Mouse (Mus musculus) myocyte (in vitro differentiated cells): Measurements from ENCODE around the gene Grrp1. TPM values are rescaled to one million over a fixed set of nuclear protein-coding genes. Genes with fewer than 3 reads are reported as not detected.

Experiments
- H3K27me3 ChIP-seq: one replicate; pipeline ENCODE4 v1.6.1; 2011; ENCODE audit not compliant: control insufficient read depth, insufficient read depth, insufficient read length
- H3K36me3 ChIP-seq: one replicate; pipeline ENCODE4 v1.6.1; 2011; ENCODE audit not compliant: control insufficient read depth, insufficient read depth
- H3K4me2 ChIP-seq: one replicate; pipeline ENCODE4 v1.6.1; 2011; ENCODE audit warnings: low read depth, control low read depth
- H3K4me3 ChIP-seq: one replicate; pipeline ENCODE4 v1.5.1; 2011; ENCODE audit warnings: mild to moderate bottlenecking, control low read depth, moderate library complexity
- H3K79me2 ChIP-seq: one replicate; pipeline ENCODE4 v1.6.1; 2011; ENCODE audit not compliant: control insufficient read depth, insufficient read depth
- H3ac ChIP-seq: one replicate; pipeline ENCODE4 v1.6.1; 2011; ENCODE audit not compliant: control insufficient read depth, insufficient read length
- CEBPB ChIP-seq: IDR thresholded peaks from 2 replicates; pipeline ENCODE4 v1.6.1; 2011; ENCODE audit warnings: mild to moderate bottlenecking, moderate library complexity; ENCODE audit not compliant: poor library complexity, insufficient read depth, severe bottlenecking
- E2F4 ChIP-seq: IDR thresholded peaks from one replicate; pipeline ENCODE4 v1.6.1; 2011; ENCODE audit warnings: mild to moderate bottlenecking, control low read depth, moderate library complexity; ENCODE audit not compliant: insufficient read depth
- MAX ChIP-seq: IDR thresholded peaks from one replicate; pipeline ENCODE4 v1.6.1; 2011; ENCODE audit warnings: low read depth, mild to moderate bottlenecking, control low read depth
- MYOD1 ChIP-seq, 3 experiments: IDR thresholded peaks; one replicate each; pipeline ENCODE4 v1.6.1; 2011; ENCODE audit warnings: control low read depth in 2 of 3, low read depth in 2 of 3, mild to moderate bottlenecking in 2 of 3, moderate library complexity in 1 of 3; ENCODE audit not compliant: insufficient read length in 2 of 3, control insufficient read depth in 1 of 3
- MYOG ChIP-seq, 3 experiments: IDR thresholded peaks; one replicate each; pipeline ENCODE4 v1.6.1; 2011; ENCODE audit warnings: control low read depth in 2 of 3, low read depth in 2 of 3, mild to moderate bottlenecking in 2 of 3; ENCODE audit not compliant: insufficient read length in 2 of 3, control insufficient read depth in 1 of 3, insufficient read depth in 1 of 3
- POLR2A ChIP-seq: IDR thresholded peaks from one replicate; pipeline ENCODE4 v1.6.1; 2011; ENCODE audit warnings: low read depth, mild to moderate bottlenecking, control low read depth, moderate library complexity; ENCODE audit not compliant: insufficient read length
- POLR2AphosphoS2 ChIP-seq: IDR thresholded peaks from one replicate; pipeline ENCODE4 v1.6.1; 2011; ENCODE audit warnings: low read depth, control low read depth; ENCODE audit not compliant: insufficient read length
- REST ChIP-seq: IDR thresholded peaks from one replicate; pipeline ENCODE4 v1.6.1; 2011; ENCODE audit warnings: mild to moderate bottlenecking, control low read depth, moderate library complexity; ENCODE audit not compliant: insufficient read depth, insufficient read length
- SRF ChIP-seq: IDR thresholded peaks from one replicate; pipeline ENCODE4 v1.6.1; 2011; ENCODE audit warnings: low read depth; ENCODE audit not compliant: control insufficient read depth, insufficient read length
- TCF12 ChIP-seq: IDR thresholded peaks from one replicate; pipeline ENCODE4 v1.6.1; 2011; ENCODE audit warnings: mild to moderate bottlenecking, control low read depth; ENCODE audit not compliant: poor library complexity, insufficient read depth, severe bottlenecking
- TCF3 ChIP-seq: IDR thresholded peaks from one replicate; pipeline ENCODE4 v1.6.1; 2011; ENCODE audit warnings: low read depth, control low read depth; ENCODE audit not compliant: insufficient read length
- USF1 ChIP-seq: IDR thresholded peaks from one replicate; pipeline ENCODE4 v1.6.1; 2011; ENCODE audit warnings: low read depth, mild to moderate bottlenecking, control low read depth, moderate library complexity
- polyA plus RNA-seq: library from polyadenylated mRNA; unstranded; fragments of >200 nt; fragmentation: generic; extraction: Trizol; gene quantifications from one replicate; pipeline ENCODE4 v1.2.1, GENCODE M21; 2012; ENCODE audit warnings: missing spikeins

Gene Grrp1
- polyA plus RNA-seq = 0.17 TPM

DNA sequence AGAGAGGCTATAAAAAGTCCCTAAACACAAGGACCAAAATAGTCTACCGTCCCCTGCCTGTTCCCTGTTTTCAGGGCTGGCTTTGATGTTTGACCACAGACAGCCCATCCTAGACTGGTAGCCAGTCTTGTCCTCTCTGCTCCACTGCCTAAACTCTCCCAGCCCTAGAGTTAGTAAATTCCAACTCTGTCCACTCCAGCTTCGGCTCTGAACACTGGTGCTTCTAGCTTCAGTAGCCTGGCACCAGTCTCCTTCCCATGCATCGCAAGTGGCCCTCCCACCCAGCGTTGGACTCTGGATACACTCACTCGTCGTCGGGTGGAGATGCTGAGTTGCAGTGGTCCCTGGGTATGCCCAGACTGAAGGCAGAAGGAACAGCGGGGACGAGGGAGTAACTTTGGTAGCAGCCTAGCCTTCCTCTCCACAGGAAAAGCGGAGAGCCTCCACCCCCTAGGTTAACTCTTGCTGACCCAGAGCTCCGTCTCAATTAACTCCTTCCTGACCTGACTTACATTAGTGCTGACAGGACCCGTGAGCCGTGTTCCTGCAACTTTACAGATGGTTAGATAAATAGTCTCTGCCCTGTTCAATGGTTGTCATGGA lies at the start of gene Grrp1:
Gene Grrp1, minus strand, starts transcription at position 385 of the 603 bp plus-strand sequence.
- Histone ChIP-seq H3K79me2 (no peaks in the 10 kb centered on the region), H3K36me3 (no peaks in the 10 kb centered on the region), H3K4me3 (no peak within 1 kb of the TSS), H3K27me3 (peaks cover 57% of the 10 kb centered on the region), H3K4me2 (peak within 1 kb of the TSS; percentile 32), H3ac (no peak within 1 kb of the TSS)
- TF ChIP-seq SRF = no peak
- TF ChIP-seq POLR2A = no peak
- TF ChIP-seq POLR2AphosphoS2 = no peak
- no peak for TF ChIP-seq CEBPB
- no peak for TF ChIP-seq TCF3
- no peak for TF ChIP-seq USF1
- no peak for TF ChIP-seq MAX
- no peak for TF ChIP-seq TCF12
- TF ChIP-seq MYOD1 (IDR thresholded peaks at IDR 0.05; ENCODE audit: control insufficient read depth in 1 of 3, insufficient read length in 2 of 3, low read depth in 2 of 3) = no peak
- TF ChIP-seq E2F4 = no peak
- TF ChIP-seq REST = no peak
- TF ChIP-seq MYOG (IDR thresholded peaks at IDR 0.05; ENCODE audit: control insufficient read depth in 1 of 3, insufficient read depth in 1 of 3, insufficient read length in 2 of 3, low read depth in 2 of 3) = no peak

DNA sequence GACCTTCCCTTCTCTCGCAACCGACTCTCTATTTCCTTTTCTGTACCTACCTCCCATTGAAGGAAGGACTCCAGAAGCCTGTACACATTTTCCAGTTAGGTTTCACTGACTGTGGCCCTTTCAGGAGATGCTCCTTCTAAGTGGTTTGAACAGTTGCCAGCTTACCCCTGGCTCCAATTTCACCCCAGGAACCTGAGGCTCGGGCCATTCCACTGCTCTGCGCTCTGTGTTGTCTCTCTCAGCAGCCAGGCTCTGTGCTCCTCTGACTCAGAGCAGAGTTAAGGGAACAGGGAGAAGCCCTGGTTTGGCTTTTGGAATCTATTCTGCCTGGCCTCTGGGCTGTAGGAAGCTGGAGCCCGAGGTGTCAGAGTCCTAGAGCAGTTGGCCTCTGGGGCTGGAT lies 48.2 kb upstream of the Grrp1 start:
- Histone ChIP-seq H3K4me3 (no peak overlapping the region), H3ac (no peak overlapping the region)
- no peak for TF ChIP-seq USF1
- TF ChIP-seq CEBPB = no peak

DNA sequence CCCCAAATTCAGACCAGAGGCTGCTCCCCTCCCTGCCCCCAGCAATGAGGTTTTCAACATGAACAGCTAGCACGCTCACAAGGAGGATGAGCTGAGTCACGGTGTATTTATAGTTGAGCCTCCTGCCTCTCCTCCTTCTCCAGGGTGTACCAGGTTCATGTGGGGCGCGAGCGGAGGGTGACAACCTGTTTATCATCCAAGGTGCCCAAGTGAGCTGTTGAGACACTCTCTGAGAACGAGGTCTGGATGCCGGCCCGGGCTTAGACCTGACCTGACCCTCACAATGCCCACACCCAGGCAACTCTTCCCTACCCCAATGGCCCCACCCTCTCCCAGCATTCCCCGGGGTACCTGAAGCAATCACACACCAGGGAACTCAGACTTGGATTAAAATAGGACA lies 46.4 kb upstream of the Grrp1 start:
- H3K4me2 ChIP-seq = no peak overlapping the region
- TF ChIP-seq MAX = no peak
- no peak for TF ChIP-seq SRF
- no peak for TF ChIP-seq USF1
- no peak for TF ChIP-seq CEBPB
- H3K36me3 ChIP-seq = no peaks in the 10 kb centered on the region
- no peaks in the 10 kb centered on the region for H3K79me2 ChIP-seq
- H3ac ChIP-seq = no peak overlapping the region
- H3K27me3 ChIP-seq = no peaks in the 10 kb centered on the region
- H3K4me3 ChIP-seq = no peak overlapping the region

More for the DNA sequence above, 48.2 kb upstream of the Grrp1 start:
- Histone ChIP-seq H3K79me2 (no peaks in the 10 kb centered on the region), H3K36me3 (no peaks in the 10 kb centered on the region), H3K27me3 (no peaks in the 10 kb centered on the region), H3K4me2 (no peak overlapping the region)

DNA sequence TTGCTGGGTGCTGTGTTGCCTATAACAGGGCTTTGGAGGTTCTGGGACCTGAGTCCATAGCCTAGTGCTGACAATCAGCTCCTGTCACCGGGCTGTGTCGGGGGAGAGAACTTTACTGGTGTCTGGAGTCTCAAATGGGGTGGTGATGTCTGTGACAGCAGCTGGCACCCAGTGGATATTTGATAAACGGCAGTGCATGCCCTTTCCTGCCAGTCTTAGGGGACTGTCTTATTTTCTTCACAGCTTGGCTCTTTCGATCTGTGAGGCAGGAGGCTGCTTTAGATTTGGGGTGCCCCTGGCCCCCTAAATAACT lies 45.5 kb upstream of the Grrp1 start:
- H3K4me3 ChIP-seq = no peak overlapping the region
- no peak overlapping the region for H3ac ChIP-seq
- no peak overlapping the region for H3K4me2 ChIP-seq

DNA sequence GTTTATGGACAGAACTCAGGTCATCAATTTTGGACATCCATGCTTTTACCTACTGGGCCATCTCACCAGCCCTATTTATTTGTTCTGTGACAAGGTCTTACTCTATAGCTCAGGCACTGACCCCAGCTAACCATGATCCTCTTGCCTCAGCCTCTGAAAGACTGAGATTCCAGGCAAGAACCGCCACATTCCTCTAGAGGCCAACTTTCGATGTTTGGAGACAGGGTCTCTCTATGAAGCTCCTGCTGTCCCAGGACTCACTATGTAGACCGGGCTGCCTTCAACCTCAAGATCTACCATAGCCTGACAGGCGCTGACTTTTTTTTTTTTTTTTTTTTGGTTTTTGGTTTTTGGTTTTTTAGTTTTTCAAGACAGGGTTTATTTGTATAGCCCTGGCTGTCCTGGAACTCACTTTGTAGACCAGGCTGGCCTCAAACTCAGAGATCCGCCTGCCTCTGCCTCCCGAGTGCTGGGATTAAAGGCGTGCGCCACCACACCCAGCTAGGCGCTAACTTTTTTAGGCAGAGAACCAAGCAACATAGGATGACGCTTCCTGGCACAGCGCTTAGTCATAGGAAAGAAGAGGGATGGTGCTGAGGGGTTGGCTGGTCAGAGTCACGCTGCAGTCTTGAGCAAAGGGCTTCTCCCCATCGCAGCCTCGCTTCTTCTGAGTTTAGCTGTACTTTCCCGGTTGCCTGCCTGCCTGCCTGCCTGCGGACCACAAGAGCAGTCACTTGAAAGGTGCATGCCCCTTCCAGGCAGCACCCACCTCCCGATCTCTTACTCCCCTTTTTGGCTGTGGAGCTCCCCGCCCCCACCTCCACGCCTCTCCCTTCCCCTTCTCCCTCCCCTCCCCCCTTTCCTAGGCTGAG lies 45.0 kb upstream of the Grrp1 start:
- H3K36me3 ChIP-seq = no peaks in the 10 kb centered on the region
- no peaks in the 10 kb centered on the region for H3K27me3 ChIP-seq
- no peak overlapping the region for H3K4me3 ChIP-seq
- H3K4me2 ChIP-seq = no peak overlapping the region
- H3K79me2 ChIP-seq = no peaks in the 10 kb centered on the region
- no peak overlapping the region for H3ac ChIP-seq
- TF ChIP-seq MYOD1 (IDR thresholded peaks at IDR 0.05; ENCODE audit: control insufficient read depth in 1 of 3, insufficient read length in 2 of 3, low read depth in 2 of 3) = no peak
- TF ChIP-seq USF1 = no peak
- no peak for TF ChIP-seq MAX
- TF ChIP-seq CEBPB = no peak
- TF ChIP-seq TCF3 = no peak
- no peak for TF ChIP-seq REST
- TF ChIP-seq E2F4 = no peak
- TF ChIP-seq POLR2A = no peak

More for the DNA sequence above, 45.5 kb upstream of the Grrp1 start:
- Histone ChIP-seq H3K79me2 (no peaks in the 10 kb centered on the region), H3K27me3 (no peaks in the 10 kb centered on the region), H3K36me3 (no peaks in the 10 kb centered on the region)
- TF ChIP-seq TCF3 (no peak), MYOG (IDR thresholded peaks at IDR 0.05; ENCODE audit: control insufficient read depth in 1 of 3, insufficient read depth in 1 of 3, insufficient read length in 2 of 3, low read depth in 2 of 3) (peak in 1 of 3 experiments; percentile 26), MYOD1 (IDR thresholded peaks at IDR 0.05; ENCODE audit: control insufficient read depth in 1 of 3, insufficient read length in 2 of 3, low read depth in 2 of 3) (peak in 1 of 3 experiments; percentile 25), USF1 (no peak), CEBPB (no peak)
